In genomic region chr11:100298274-100299036, GRCm38 (mm10) we compare ENCODE assay signal across 8 mouse cellular contexts. TPM values are rescaled to one million over a fixed set of nuclear protein-coding genes. Genes with fewer than 3 reads are reported as not detected.
A peak's percentile ranks its signal among the peaks of the same experiment; 100 is the strongest.
DNase-seq lines count a peak whose midpoint lies in the region; ATAC-seq and TF ChIP-seq lines count a peak whose summit lies in the region.

No protein-coding gene starts in this region.

- DNase-seq in ovary, postnatal 10 days (ENCODE audit: low spot score): peak; percentile 66
- DNase-seq in ovary, adult 18-20 months (ENCODE audit: low spot score): no peak
- peak; percentile 78 for DNase-seq in embryonic facial prominence, embryonic 11.5 days (ENCODE audit: low spot score)
- DNase-seq in heart, adult 11 months: peak; percentile 95
- peak; percentile 88 for DNase-seq in kidney, adult 18-20 months
- DNase-seq in midbrain, postnatal 0 days (ENCODE audit: low spot score): peak; percentile 71
- DNase-seq in spleen, postnatal 36 days (ENCODE audit: low spot score in 2 of 2): peak; percentile 62 to 67

- TF ChIP-seq CTCF in midbrain, postnatal 0 days (IDR thresholded peaks at IDR 0.05): peak; percentile 95

- 19% methylated on average over 18 of the region's 18 CpGs for WGBS in embryonic facial prominence, embryonic 11.5 days
- WGBS in limb, embryonic 15.5 days: 18% methylated on average over 18 of the region's 18 CpGs
- WGBS in midbrain, postnatal 0 days: 22% methylated on average over 18 of the region's 18 CpGs

- no peak for ATAC-seq in embryonic facial prominence, embryonic 11.5 days (replicated peaks; ENCODE audit: insufficient number of reproducible peaks, low FRiP score, low TSS enrichment, low read depth)
- no peak for ATAC-seq in limb, embryonic 15.5 days (ENCODE audit: insufficient number of reproducible peaks, low FRiP score, low TSS enrichment, low read depth)
- ATAC-seq in midbrain, postnatal 0 days (ENCODE audit: low FRiP score): 0 out of 2 replicates have a peak, but pooled peaks have one; percentile 38

- H3K9me3 ChIP-seq in embryonic facial prominence, embryonic 11.5 days (replicated peaks; ENCODE audit: control insufficient read depth, low read length): no peaks in the 10 kb centered on the region
- H3K9me3 ChIP-seq in limb, embryonic 15.5 days: no peaks in the 10 kb centered on the region
- no peaks in the 10 kb centered on the region for H3K9me3 ChIP-seq in midbrain, postnatal 0 days (ENCODE audit: low read length)

- H3K4me3 ChIP-seq in embryonic facial prominence, embryonic 11.5 days (ENCODE audit: low read depth, low read length): no peak overlapping the region
- peak overlapping the region; percentile 22 for H3K4me3 ChIP-seq in limb, embryonic 15.5 days
- no peak overlapping the region for H3K4me3 ChIP-seq in midbrain, postnatal 0 days (ENCODE audit: low read depth, low read length)

- H3K36me3 ChIP-seq in embryonic facial prominence, embryonic 11.5 days (replicated peaks; ENCODE audit: control insufficient read depth, insufficient read depth, low read depth, low read length): no peaks in the 10 kb centered on the region
- H3K36me3 ChIP-seq in limb, embryonic 15.5 days: no peaks in the 10 kb centered on the region
- no peaks in the 10 kb centered on the region for H3K36me3 ChIP-seq in midbrain, postnatal 0 days (ENCODE audit: insufficient read depth, low read length)

- H3K9ac ChIP-seq in embryonic facial prominence, embryonic 11.5 days (replicated peaks; ENCODE audit: low read length): no peak overlapping the region
- no peak overlapping the region for H3K9ac ChIP-seq in limb, embryonic 15.5 days
- no peak overlapping the region for H3K9ac ChIP-seq in midbrain, postnatal 0 days (replicated peaks; ENCODE audit: low read length, poor library complexity, severe bottlenecking)

- H3K27me3 ChIP-seq in embryonic facial prominence, embryonic 11.5 days (ENCODE audit: control insufficient read depth, insufficient read depth, low read length): no peaks in the 10 kb centered on the region
- no peaks in the 10 kb centered on the region for H3K27me3 ChIP-seq in limb, embryonic 15.5 days
- no peaks in the 10 kb centered on the region for H3K27me3 ChIP-seq in midbrain, postnatal 0 days (ENCODE audit: insufficient read depth, low read length)

- H3K27ac ChIP-seq in embryonic facial prominence, embryonic 11.5 days (replicated peaks; ENCODE audit: low read depth, low read length): no peak overlapping the region
- peak overlapping the region; percentile 1; the same call in 1 of the 2 replicates for H3K27ac ChIP-seq in limb, embryonic 15.5 days
- H3K27ac ChIP-seq in midbrain, postnatal 0 days (ENCODE audit: low read depth, low read length): 0 out of 2 replicates have a peak overlapping the region, but pooled peaks have one; percentile 26

- H3K4me1 ChIP-seq in embryonic facial prominence, embryonic 11.5 days (ENCODE audit: control insufficient read depth, insufficient read depth, low read length): no peaks in the 10 kb centered on the region
- H3K4me1 ChIP-seq in limb, embryonic 15.5 days: peaks cover 9% of the 10 kb centered on the region
- H3K4me1 ChIP-seq in midbrain, postnatal 0 days (ENCODE audit: insufficient read depth, low read length): no peaks in the 10 kb centered on the region

- H3K4me2 ChIP-seq in embryonic facial prominence, embryonic 11.5 days (ENCODE audit: low read depth, low read length): no peak overlapping the region
- H3K4me2 ChIP-seq in limb, embryonic 15.5 days: peak overlapping the region; percentile 26; the same call in 1 of the 2 replicates
- peak overlapping the region; percentile 41 for H3K4me2 ChIP-seq in midbrain, postnatal 0 days (ENCODE audit: low read depth, low read length, poor library complexity, severe bottlenecking)

RNA-seq across cellular contexts. Expression of gene Eif1, which starts 21.2 kb away (rescaled TPM):
- 1,683 and 1,757 TPM in 2 replicates for polyA plus RNA-seq in embryonic facial prominence, embryonic 11.5 days (2014; fragmentation: Nextera tagmentation; extraction: Ambion mirVana)
- polyA plus RNA-seq in limb, embryonic 15.5 days (2015; fragmentation: Nextera tagmentation; extraction: Ambion mirVana): 1,535 and 1,764 TPM in 2 replicates
- total RNA-seq in midbrain, postnatal 0 days (2014; rRNA removed): 84.7 and 117 TPM in 2 replicates
- polyA plus RNA-seq in midbrain, postnatal 0 days (2015; fragmentation: Nextera tagmentation; extraction: Ambion mirVana): 1,241 and 1,297 TPM in 2 replicates

RNA-seq across cellular contexts. Expression of gene Krt42, which starts 28.8 kb away (rescaled TPM):
- not detected in 2 replicates for polyA plus RNA-seq in embryonic facial prominence, embryonic 11.5 days (2014; fragmentation: Nextera tagmentation; extraction: Ambion mirVana)
- 0.15 TPM in 1 of 2 replicates, not detected in the other for polyA plus RNA-seq in limb, embryonic 15.5 days (2015; fragmentation: Nextera tagmentation; extraction: Ambion mirVana)
- 0.27 TPM in 1 of 2 replicates, not detected in the other for total RNA-seq in midbrain, postnatal 0 days (2014; rRNA removed)
- not detected in 2 replicates for polyA plus RNA-seq in midbrain, postnatal 0 days (2015; fragmentation: Nextera tagmentation; extraction: Ambion mirVana)

RNA-seq across cellular contexts. Expression of gene Gast, which starts 35.8 kb away (rescaled TPM):
- not detected in 2 replicates for polyA plus RNA-seq in embryonic facial prominence, embryonic 11.5 days (2014; fragmentation: Nextera tagmentation; extraction: Ambion mirVana)
- 3.1 and 4.0 TPM in 2 replicates for polyA plus RNA-seq in limb, embryonic 15.5 days (2015; fragmentation: Nextera tagmentation; extraction: Ambion mirVana)
- not detected in 2 replicates for total RNA-seq in midbrain, postnatal 0 days (2014; rRNA removed)
- polyA plus RNA-seq in midbrain, postnatal 0 days (2015; fragmentation: Nextera tagmentation; extraction: Ambion mirVana): 1.1 and 2.2 TPM in 2 replicates

RNA-seq across cellular contexts. Expression of gene Krt17, which starts 37.6 kb away (rescaled TPM):
- polyA plus RNA-seq in embryonic facial prominence, embryonic 11.5 days (2014; fragmentation: Nextera tagmentation; extraction: Ambion mirVana): 1.3 and 1.8 TPM in 2 replicates
- polyA plus RNA-seq in limb, embryonic 15.5 days (2015; fragmentation: Nextera tagmentation; extraction: Ambion mirVana): 264 and 267 TPM in 2 replicates
- total RNA-seq in midbrain, postnatal 0 days (2014; rRNA removed): 0.52 and 5.5 TPM in 2 replicates
- 1.2 and 1.5 TPM in 2 replicates for polyA plus RNA-seq in midbrain, postnatal 0 days (2015; fragmentation: Nextera tagmentation; extraction: Ambion mirVana)

RNA-seq across cellular contexts. Expression of gene Krt16, which starts 49.8 kb away (rescaled TPM):
- polyA plus RNA-seq in embryonic facial prominence, embryonic 11.5 days (2014; fragmentation: Nextera tagmentation; extraction: Ambion mirVana): not detected in 2 replicates
- 11.7 and 16.2 TPM in 2 replicates for polyA plus RNA-seq in limb, embryonic 15.5 days (2015; fragmentation: Nextera tagmentation; extraction: Ambion mirVana)
- total RNA-seq in midbrain, postnatal 0 days (2014; rRNA removed): not detected in 2 replicates
- polyA plus RNA-seq in midbrain, postnatal 0 days (2015; fragmentation: Nextera tagmentation; extraction: Ambion mirVana): not detected in 2 replicates
